Mouse (Mus musculus): ENCODE measurements around the gene Mccc1. TPM values are rescaled to one million over a fixed set of nuclear protein-coding genes. Genes with fewer than 3 reads are reported as not detected.

Mccc1 gene
- polyA plus RNA-seq (2012; rRNA removed) (19.5 and 23.6 TPM in 2 replicates), polyA plus RNA-seq (2014; fragmentation: Nextera tagmentation; extraction: Ambion mirVana) (29.3 and 30.8 TPM in 2 replicates)

- peak; percentile 96 for DNase-seq (ENCODE audit: low spot score)
- Histone ChIP-seq H3K9ac (ENCODE audit: low read depth, low read length, severe bottlenecking) (peak within 1 kb of the TSS; percentile 70), H3K4me1 (ENCODE audit: control insufficient read depth, insufficient read depth, low read length) (0 out of 2 replicates have a peak, but pooled peaks cover 4% of the 10 kb centered on the region), H3K4me3 (replicated peaks; ENCODE audit: low read length) (peak within 1 kb of the TSS; percentile 71), H3K27me3 (ENCODE audit: control insufficient read depth, insufficient read depth, low read length) (no peaks in the 10 kb centered on the region), H3K9me3 (ENCODE audit: control insufficient read depth, low read length) (no peaks in the 10 kb centered on the region), H3K36me3 (ENCODE audit: control insufficient read depth, insufficient read depth, low read length) (0 out of 2 replicates have a peak, but pooled peaks cover 2% of the 10 kb centered on the region), H3K27ac (replicated peaks; ENCODE audit: low read depth, low read length) (peak within 1 kb of the TSS; percentile 87), H3K4me2 (replicated peaks; ENCODE audit: low read depth, low read length, severe bottlenecking) (peak within 1 kb of the TSS; percentile 72)
- 6% methylated on average over 39 of the region's 39 CpGs for WGBS
- TF ChIP-seq POLR2A (IDR thresholded peaks at IDR 0.05; ENCODE audit: borderline replicate concordance, extremely low read depth, insufficient read depth, insufficient read length), result no peak
- ATAC-seq (ENCODE audit: low FRiP score, low read depth), result peak; percentile 99
These were observed at the start of gene Mccc1 for GRCm38 (mm10) chr3:36000275-36001239. Mccc1 (minus strand) TSS chr3:36000678.

GRCm38 (mm10) chr3:36049106-36049505 is 48.6 kb upstream of the Mccc1 start:
- TF ChIP-seq POLR2A (IDR thresholded peaks at IDR 0.05; ENCODE audit: borderline replicate concordance, extremely low read depth, insufficient read depth, insufficient read length), result no peak
- Histone ChIP-seq H3K27me3 (ENCODE audit: control insufficient read depth, insufficient read depth, low read length) (no peaks in the 10 kb centered on the region), H3K27ac (replicated peaks; ENCODE audit: low read depth, low read length) (no peak overlapping the region), H3K4me3 (replicated peaks; ENCODE audit: low read length) (no peak overlapping the region), H3K9ac (ENCODE audit: low read depth, low read length, severe bottlenecking) (no peak overlapping the region), H3K36me3 (ENCODE audit: control insufficient read depth, insufficient read depth, low read length) (no peaks in the 10 kb centered on the region), H3K4me2 (replicated peaks; ENCODE audit: low read depth, low read length, severe bottlenecking) (no peak overlapping the region), H3K4me1 (ENCODE audit: control insufficient read depth, insufficient read depth, low read length) (no peaks in the 10 kb centered on the region), H3K9me3 (ENCODE audit: control insufficient read depth, low read length) (no peaks in the 10 kb centered on the region)
- ATAC-seq (ENCODE audit: low FRiP score, low read depth) (no peak), DNase-seq (ENCODE audit: low spot score) (no peak)
- WGBS, result 87% methylated on average over 1 of the region's 1 CpGs

GRCm38 (mm10) chr3:36045086-36045485 is 44.6 kb upstream of the Mccc1 start:
- Histone ChIP-seq H3K9ac (ENCODE audit: low read depth, low read length, severe bottlenecking) (no peak overlapping the region), H3K27me3 (ENCODE audit: control insufficient read depth, insufficient read depth, low read length) (no peaks in the 10 kb centered on the region), H3K4me2 (replicated peaks; ENCODE audit: low read depth, low read length, severe bottlenecking) (no peak overlapping the region), H3K27ac (replicated peaks; ENCODE audit: low read depth, low read length) (no peak overlapping the region), H3K9me3 (ENCODE audit: control insufficient read depth, low read length) (no peaks in the 10 kb centered on the region), H3K36me3 (ENCODE audit: control insufficient read depth, insufficient read depth, low read length) (no peaks in the 10 kb centered on the region), H3K4me3 (replicated peaks; ENCODE audit: low read length) (no peak overlapping the region), H3K4me1 (ENCODE audit: control insufficient read depth, insufficient read depth, low read length) (no peaks in the 10 kb centered on the region)
- TF ChIP-seq POLR2A (IDR thresholded peaks at IDR 0.05; ENCODE audit: borderline replicate concordance, extremely low read depth, insufficient read depth, insufficient read length), result no peak
- WGBS, result 77% methylated on average over 4 of the region's 4 CpGs
- no peak for DNase-seq (ENCODE audit: low spot score)
- no peak for ATAC-seq (ENCODE audit: low FRiP score, low read depth)

GRCm38 (mm10) chr3:36044520-36044919 is 44.0 kb upstream of the Mccc1 start:
- Histone ChIP-seq H3K36me3 (ENCODE audit: control insufficient read depth, insufficient read depth, low read length) (no peaks in the 10 kb centered on the region), H3K27ac (replicated peaks; ENCODE audit: low read depth, low read length) (no peak overlapping the region), H3K27me3 (ENCODE audit: control insufficient read depth, insufficient read depth, low read length) (no peaks in the 10 kb centered on the region), H3K9me3 (ENCODE audit: control insufficient read depth, low read length) (no peaks in the 10 kb centered on the region), H3K4me2 (replicated peaks; ENCODE audit: low read depth, low read length, severe bottlenecking) (no peak overlapping the region), H3K4me1 (ENCODE audit: control insufficient read depth, insufficient read depth, low read length) (no peaks in the 10 kb centered on the region), H3K9ac (ENCODE audit: low read depth, low read length, severe bottlenecking) (no peak overlapping the region), H3K4me3 (replicated peaks; ENCODE audit: low read length) (no peak overlapping the region)
- ATAC-seq (ENCODE audit: low FRiP score, low read depth) (no peak), DNase-seq (ENCODE audit: low spot score) (no peak)
- TF ChIP-seq POLR2A (IDR thresholded peaks at IDR 0.05; ENCODE audit: borderline replicate concordance, extremely low read depth, insufficient read depth, insufficient read length), result no peak

- no peak overlapping the region for H3K9ac ChIP-seq (ENCODE audit: low read depth, low read length, severe bottlenecking)
- WGBS, result 70% methylated on average over 6 of the region's 6 CpGs
These were observed 31.4 kb upstream of the Mccc1 start for GRCm38 (mm10) chr3:36031740-36032510.

More at GRCm38 (mm10) chr3:36031740-36032510, 31.4 kb upstream of the Mccc1 start:
- H3K36me3 ChIP-seq (ENCODE audit: control insufficient read depth, insufficient read depth, low read length), result no peaks in the 10 kb centered on the region
- no peaks in the 10 kb centered on the region for H3K27me3 ChIP-seq (ENCODE audit: control insufficient read depth, insufficient read depth, low read length)
- no peak overlapping the region for H3K4me3 ChIP-seq (replicated peaks; ENCODE audit: low read length)
- no peaks in the 10 kb centered on the region for H3K4me1 ChIP-seq (ENCODE audit: control insufficient read depth, insufficient read depth, low read length)
- no peak for ATAC-seq (ENCODE audit: low FRiP score, low read depth)
- DNase-seq (ENCODE audit: low spot score), result no peak
- no peak overlapping the region for H3K4me2 ChIP-seq (replicated peaks; ENCODE audit: low read depth, low read length, severe bottlenecking)
- no peaks in the 10 kb centered on the region for H3K9me3 ChIP-seq (ENCODE audit: control insufficient read depth, low read length)
- TF ChIP-seq POLR2A (IDR thresholded peaks at IDR 0.05; ENCODE audit: borderline replicate concordance, extremely low read depth, insufficient read depth, insufficient read length), result no peak
- H3K27ac ChIP-seq (replicated peaks; ENCODE audit: low read depth, low read length), result no peak overlapping the region
